24 mouse cellular contexts compared by ENCODE assay signal in genomic region chr6:143844701-143844970, GRCm38 (mm10).
"Had no signal": no experiment of that assay in that cellular context is flagged by ENCODE, and none has a peak within 500 bp of the region (broad histone marks: within the 10 kb centered on the region; RNA-seq: fewer than 3 reads in every experiment).

No protein-coding gene starts in this region.

- H3K9me3 ChIP-seq: kidney, embryonic 15.5 days; limb, embryonic 13.5 days; lung, embryonic 15.5 days; megakaryocyte, embryonic 14.5 days; midbrain, embryonic 10.5 days; midbrain, embryonic 13.5 days; neural tube, embryonic 12.5 days; neural tube, embryonic 15.5 days had no signal

- ATAC-seq: midbrain, embryonic 13.5 days had no signal

- H3K9ac ChIP-seq: kidney, embryonic 15.5 days; limb, embryonic 13.5 days; lung, embryonic 15.5 days; midbrain, embryonic 13.5 days; neural tube, embryonic 12.5 days; neural tube, embryonic 15.5 days had no signal

- H3K36me3 ChIP-seq: kidney, embryonic 15.5 days; lung, embryonic 15.5 days; midbrain, embryonic 10.5 days; midbrain, embryonic 13.5 days; neural tube, embryonic 12.5 days; neural tube, embryonic 15.5 days had no signal

- H3K27me3 ChIP-seq: kidney, embryonic 15.5 days; lung, embryonic 15.5 days; midbrain, embryonic 13.5 days; neural tube, embryonic 12.5 days; neural tube, embryonic 15.5 days had no signal

- H3K27ac ChIP-seq: kidney, embryonic 15.5 days; left cerebral cortex, adult 2 months; limb, embryonic 13.5 days; lung, embryonic 15.5 days; midbrain, embryonic 10.5 days; midbrain, embryonic 13.5 days; neural tube, embryonic 12.5 days; neural tube, embryonic 15.5 days; stomach, postnatal 0 days had no signal

- H3K4me3 ChIP-seq: kidney, embryonic 15.5 days; left cerebral cortex, adult 2 months; limb, embryonic 13.5 days; lung, embryonic 15.5 days; megakaryocyte, embryonic 14.5 days; midbrain, embryonic 10.5 days; midbrain, embryonic 13.5 days; neural tube, embryonic 12.5 days; neural tube, embryonic 15.5 days had no signal

- H3K4me2 ChIP-seq: kidney, embryonic 15.5 days; limb, embryonic 13.5 days; lung, embryonic 15.5 days; midbrain, embryonic 13.5 days; neural tube, embryonic 12.5 days; neural tube, embryonic 15.5 days had no signal

- DNase-seq: kidney, adult 11 months; kidney, adult 8-10 months; kidney, postnatal 10 days; kidney, postnatal 36 days; layer of hippocampus, postnatal 36 days; lung, adult 18-20 months; lung, postnatal 10 days; lung, postnatal 36 days; right cerebral cortex, adult 18-20 months; right cerebral cortex, postnatal 14 days; right cerebral cortex, postnatal 4 days; thymus, adult 2 months; thymus, postnatal 14 days; thymus, postnatal 4 days had no signal

- H3K4me1 ChIP-seq: kidney, embryonic 15.5 days; lung, embryonic 15.5 days; midbrain, embryonic 10.5 days; neural tube, embryonic 12.5 days; neural tube, embryonic 15.5 days had no signal
